Mouse (Mus musculus): ENCODE data around the gene Arsk. TPM values are rescaled to one million over a fixed set of nuclear protein-coding genes. Genes with fewer than 3 reads are reported as not detected.

Gene Arsk
- total RNA-seq, 2 experiments from 2014 or later: 2.4 to 4.8 TPM

DNA sequence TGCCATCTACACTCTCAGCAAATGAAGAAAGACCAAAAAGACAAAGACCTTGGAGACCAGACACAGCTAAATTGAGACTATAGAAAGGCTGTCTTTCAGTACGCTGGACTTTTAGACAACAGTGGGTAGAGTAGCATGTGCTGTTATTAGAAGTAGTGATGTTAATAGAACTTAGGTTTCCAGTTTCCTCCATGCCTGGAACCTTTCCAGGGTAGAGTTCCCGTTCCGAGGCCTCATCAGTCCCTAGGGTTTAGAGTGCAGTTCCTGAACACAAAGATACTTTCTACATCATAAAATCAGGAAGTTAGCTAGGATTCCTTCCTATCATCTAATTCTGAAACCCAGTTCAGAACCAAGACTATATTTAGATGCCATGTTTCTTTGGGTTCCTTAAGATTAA lies 73.9 kb downstream of the Arsk start:
- peak; percentile 36 to 68 for DNase-seq

DNA sequence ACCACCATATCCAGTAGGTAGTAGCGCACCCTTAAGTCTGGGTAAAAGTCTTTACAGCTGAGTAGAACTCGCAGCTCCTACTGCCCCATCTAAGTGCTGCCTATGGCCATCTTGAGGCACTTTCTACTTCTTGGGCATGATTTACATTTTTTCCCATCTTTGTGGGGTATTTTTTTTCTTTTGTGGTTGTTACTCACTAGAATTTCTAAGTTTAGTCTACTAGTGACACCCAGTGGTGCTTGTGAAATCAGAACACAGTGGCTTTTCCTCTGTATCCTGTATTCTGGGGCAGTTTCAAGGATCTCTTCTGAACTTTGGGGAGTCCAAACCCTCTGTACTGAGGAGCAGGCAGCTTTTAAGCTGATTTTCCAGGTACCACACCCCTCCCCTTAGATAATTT lies 76.7 kb downstream of the Arsk start:
- peak in 1 of 2 experiments; percentile 8 for DNase-seq

GRCm38 (mm10) chr13:76018844-76019400 lies 79.5 kb downstream of the Arsk start:
- peak in 1 of 2 experiments; percentile 27 for DNase-seq

- DNase-seq: peak; percentile 98 to 99
Observed at GRCm38 (mm10) chr13:76017974-76018843, 80.3 kb downstream of the Arsk start, which contains the start of gene Rfesd. TSS of gene Rfesd (minus strand) at chr13:76018719.

GRCm38 (mm10) chr13:76017465-76017864 lies 81.0 kb downstream of the Arsk start:
- DNase-seq: peak in 1 of 2 experiments; percentile 16

DNA sequence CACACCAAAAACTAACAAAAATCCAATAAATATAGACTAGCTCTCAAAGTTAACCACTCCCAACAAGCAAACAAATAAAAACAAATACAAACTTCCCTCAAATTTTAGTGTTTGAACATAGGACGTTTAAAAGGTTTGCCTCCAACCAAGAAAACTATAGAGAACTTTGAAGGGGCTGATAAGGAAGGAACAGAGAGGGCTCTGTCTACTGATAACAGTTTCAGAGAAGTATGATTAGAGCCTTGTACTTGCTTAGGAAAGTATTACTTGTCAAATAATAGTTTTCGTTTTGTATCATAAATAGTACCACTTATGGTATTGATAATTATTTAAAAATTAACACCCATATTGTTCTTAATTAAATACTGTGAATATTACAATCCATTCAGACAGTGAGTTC lies 83.9 kb downstream of the Arsk start:
- DNase-seq: no peak

Other genes with a start within 250 kb of the Arsk start
- gene Rhobtb3, start 154.7 kb downstream of the Arsk start, total RNA-seq (2021): 10 to 100 TPM; 11.0 to 11.3 TPM
- gene Spata9, start 131.5 kb downstream of the Arsk start, total RNA-seq (2021): not detected
- 10 to 100 TPM; 11.6 to 13.8 TPM for gene Rfesd, start 79.9 kb downstream of the Arsk start, total RNA-seq (2021)
- not detected for gene Gpr150, start 41.7 kb downstream of the Arsk start, total RNA-seq (2021)
- 10 to 100 TPM in 1 of 2 experiments, 1 to 10 TPM in 1; 9.2 to 12.1 TPM for gene Ttc37, start 74 bp upstream of the Arsk start, total RNA-seq (2021)
- gene Fam81b, start 206.4 kb upstream of the Arsk start, total RNA-seq (2021): not detected